Mouse (Mus musculus) myocyte (in vitro differentiated cells): ENCODE results near the gene Rspo4.

Source experiments
- MAX ChIP-seq: IDR thresholded peaks from one replicate; pipeline ENCODE4 v1.6.1; 2011; ENCODE audit warnings: low read depth, mild to moderate bottlenecking, control low read depth
- POLR2A ChIP-seq: IDR thresholded peaks from one replicate; pipeline ENCODE4 v1.6.1; 2011; ENCODE audit warnings: low read depth, mild to moderate bottlenecking, control low read depth, moderate library complexity; ENCODE audit not compliant: insufficient read length
- POLR2AphosphoS2 ChIP-seq: IDR thresholded peaks from one replicate; pipeline ENCODE4 v1.6.1; 2011; ENCODE audit warnings: low read depth, control low read depth; ENCODE audit not compliant: insufficient read length

- TF ChIP-seq POLR2AphosphoS2 = no peak
- TF ChIP-seq MAX = no peak
- TF ChIP-seq POLR2A = no peak
Measured at GRCm38 (mm10) chr2:151866487-151866886, 23.8 kb downstream of the Rspo4 start.
